In genomic region chr9:72530824-72531223, GRCm38 (mm10) we compare ENCODE assay signal across 8 mouse cellular contexts. TPM values are rescaled to one million over a fixed set of nuclear protein-coding genes. Genes with fewer than 3 reads are reported as not detected.
DNase-seq lines count a peak whose midpoint lies in the region; ATAC-seq lines count a peak whose summit lies in the region.

No protein-coding gene starts in this region.

- H3K27me3 ChIP-seq in embryonic facial prominence, embryonic 10.5 days (replicated peaks; ENCODE audit: low read depth, poor library complexity, severe bottlenecking): no peaks in the 10 kb centered on the region
- no peaks in the 10 kb centered on the region for H3K27me3 ChIP-seq in heart, embryonic 11.5 days (ENCODE audit: control insufficient read depth, insufficient read depth, low read length)
- no peaks in the 10 kb centered on the region for H3K27me3 ChIP-seq in kidney, embryonic 15.5 days
- no peaks in the 10 kb centered on the region for H3K27me3 ChIP-seq in midbrain, embryonic 10.5 days (ENCODE audit: low read depth, poor library complexity, severe bottlenecking)

- ATAC-seq in heart, embryonic 11.5 days (replicated peaks; ENCODE audit: insufficient number of reproducible peaks, low FRiP score, low TSS enrichment): no peak
- ATAC-seq in kidney, embryonic 15.5 days (replicated peaks; ENCODE audit: low FRiP score): peak; percentile 9; the same call in 1 of the 2 replicates
- no peak for ATAC-seq in monocyte, adult 5-6 weeks (replicated peaks; ENCODE audit: insufficient number of reproducible peaks, low FRiP score, low TSS enrichment, poor library complexity, severe bottlenecking)

- no peaks in the 10 kb centered on the region for H3K9me3 ChIP-seq in embryonic facial prominence, embryonic 10.5 days
- no peaks in the 10 kb centered on the region for H3K9me3 ChIP-seq in heart, embryonic 11.5 days (replicated peaks; ENCODE audit: control insufficient read depth, low read length)
- H3K9me3 ChIP-seq in kidney, embryonic 15.5 days (replicated peaks): no peaks in the 10 kb centered on the region
- H3K9me3 ChIP-seq in midbrain, embryonic 10.5 days (replicated peaks): no peaks in the 10 kb centered on the region

- peak; percentile 13 for DNase-seq in retina, adult 2 months (ENCODE audit: low read depth, low spot score)
- DNase-seq in retina, postnatal 1 day: no peak
- no peak for DNase-seq in embryonic facial prominence, embryonic 10.5 days (ENCODE audit: low spot score)
- DNase-seq in midbrain, embryonic 10.5 days (ENCODE audit: low spot score): no peak
- peak; percentile 22 for DNase-seq in thymus, postnatal 4 days

- peaks cover 36% of the 10 kb centered on the region for H3K4me1 ChIP-seq in embryonic facial prominence, embryonic 10.5 days
- H3K4me1 ChIP-seq in heart, embryonic 11.5 days (ENCODE audit: control insufficient read depth, insufficient read depth, low read length): peaks cover 9% of the 10 kb centered on the region
- H3K4me1 ChIP-seq in kidney, embryonic 15.5 days: peaks cover 16% of the 10 kb centered on the region
- peaks cover 34% of the 10 kb centered on the region for H3K4me1 ChIP-seq in midbrain, embryonic 10.5 days

- no peaks in the 10 kb centered on the region for H3K36me3 ChIP-seq in embryonic facial prominence, embryonic 10.5 days (replicated peaks)
- no peaks in the 10 kb centered on the region for H3K36me3 ChIP-seq in heart, embryonic 11.5 days (ENCODE audit: control insufficient read depth, insufficient read depth, low read length)
- no peaks in the 10 kb centered on the region for H3K36me3 ChIP-seq in kidney, embryonic 15.5 days
- no peaks in the 10 kb centered on the region for H3K36me3 ChIP-seq in midbrain, embryonic 10.5 days

- WGBS in embryonic facial prominence, embryonic 10.5 days: 34% methylated on average over 4 of the region's 4 CpGs
- 36% methylated on average over 4 of the region's 4 CpGs for WGBS in heart, embryonic 11.5 days (ENCODE audit: insufficient replicate concordance)
- 39% methylated on average over 4 of the region's 4 CpGs for WGBS in kidney, embryonic 15.5 days
- 39% methylated on average over 4 of the region's 4 CpGs for WGBS in midbrain, embryonic 10.5 days

- H3K27ac ChIP-seq in embryonic facial prominence, embryonic 10.5 days (replicated peaks): peak overlapping the region; percentile 94
- peak overlapping the region; percentile 99 for H3K27ac ChIP-seq in heart, embryonic 11.5 days (ENCODE audit: low read depth, low read length)
- H3K27ac ChIP-seq in kidney, embryonic 15.5 days: peak overlapping the region; percentile 100
- peak overlapping the region; percentile 100 for H3K27ac ChIP-seq in midbrain, embryonic 10.5 days (replicated peaks)

- H3K4me2 ChIP-seq in heart, embryonic 11.5 days: peak overlapping the region; percentile 78
- H3K4me2 ChIP-seq in kidney, embryonic 15.5 days: peak overlapping the region; percentile 80

- H3K9ac ChIP-seq in heart, embryonic 11.5 days (ENCODE audit: low read depth, low read length): 0 out of 2 replicates have a peak overlapping the region, but pooled peaks have one; percentile 99
- peak overlapping the region; percentile 98; the same call in 1 of the 2 replicates for H3K9ac ChIP-seq in kidney, embryonic 15.5 days

- H3K4me3 ChIP-seq in embryonic facial prominence, embryonic 10.5 days: peak overlapping the region; percentile 99
- peak overlapping the region; percentile 94 for H3K4me3 ChIP-seq in heart, embryonic 11.5 days (ENCODE audit: low read depth, low read length)
- peak overlapping the region; percentile 97 for H3K4me3 ChIP-seq in kidney, embryonic 15.5 days (replicated peaks)
- H3K4me3 ChIP-seq in midbrain, embryonic 10.5 days: peak overlapping the region; percentile 95

RNA-seq across cellular contexts. Expression of gene Rfx7, which starts 1.2 kb away (rescaled TPM):
- polyA plus RNA-seq in embryonic facial prominence, embryonic 10.5 days (2016; fragmentation: Nextera tagmentation; extraction: Ambion mirVana): 14.3 and 16.7 TPM in 2 replicates
- polyA plus RNA-seq in heart, embryonic 11.5 days (2014; fragmentation: Nextera tagmentation; extraction: Ambion mirVana): 10.9 and 12.2 TPM in 2 replicates
- 12.8 and 13.5 TPM in 2 replicates for polyA plus RNA-seq in kidney, embryonic 15.5 days (2015; fragmentation: Nextera tagmentation; extraction: Ambion mirVana)
- polyA plus RNA-seq in midbrain, embryonic 10.5 days (2016; fragmentation: Nextera tagmentation; extraction: Ambion mirVana): 14.8 and 15.4 TPM in 2 replicates
- 23.3 to 34.4 TPM (median 33.7 TPM) in 3 replicates for total RNA-seq in monocyte, adult 5-6 weeks (2017)

RNA-seq across cellular contexts. Expression of gene Tex9, which starts 38.8 kb away (rescaled TPM):
- 53.6 and 56.9 TPM in 2 replicates for polyA plus RNA-seq in embryonic facial prominence, embryonic 10.5 days (2016; fragmentation: Nextera tagmentation; extraction: Ambion mirVana)
- 17.0 and 19.4 TPM in 2 replicates for polyA plus RNA-seq in heart, embryonic 11.5 days (2014; fragmentation: Nextera tagmentation; extraction: Ambion mirVana)
- polyA plus RNA-seq in kidney, embryonic 15.5 days (2015; fragmentation: Nextera tagmentation; extraction: Ambion mirVana): 34.4 and 37.3 TPM in 2 replicates
- 69.6 and 75.0 TPM in 2 replicates for polyA plus RNA-seq in midbrain, embryonic 10.5 days (2016; fragmentation: Nextera tagmentation; extraction: Ambion mirVana)
- total RNA-seq in monocyte, adult 5-6 weeks (2017): 10.7 to 58.1 TPM (median 11.2 TPM) in 3 replicates

Comparison
In these comparisons a context has a peak if more than half of its experiments do, and no peak if none do; other contexts are left out.
1. DNase-seq: peak in retina, adult 2 months (single experiment) and thymus, postnatal 4 days (single experiment); none in retina, postnatal 1 day (single experiment), embryonic facial prominence, embryonic 10.5 days (single experiment) and midbrain, embryonic 10.5 days (single experiment).
2. Peak in every context shown above with its lines, with median percentiles within 50 percentile points of each other: H3K27ac ChIP-seq and H3K4me3 ChIP-seq.